Mouse (Mus musculus): ENCODE results near the gene Fchsd2.

The Fchsd2 gene

DNA sequence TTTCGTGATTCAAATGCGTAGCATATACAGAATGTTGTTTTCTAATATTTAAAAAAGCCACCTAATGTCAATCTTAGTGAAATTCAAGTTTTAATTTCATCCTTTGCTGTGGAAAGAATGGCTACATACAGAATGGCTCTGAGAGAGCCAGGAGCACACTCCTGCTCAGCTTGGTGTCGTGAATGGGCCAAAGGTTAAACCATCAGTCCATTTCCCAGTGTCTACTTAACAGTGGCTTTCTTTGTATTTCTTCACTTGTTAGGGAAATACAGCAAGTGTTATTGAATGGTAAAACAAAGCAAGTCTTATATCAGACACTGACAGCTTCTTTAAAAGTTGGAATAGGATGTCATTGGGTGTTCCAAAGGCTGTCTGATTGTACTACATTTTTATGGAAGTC is 80.7 kb downstream of the Fchsd2 start:
- no peak for DNase-seq (ENCODE audit: extremely low spot score, low spot score)

DNA sequence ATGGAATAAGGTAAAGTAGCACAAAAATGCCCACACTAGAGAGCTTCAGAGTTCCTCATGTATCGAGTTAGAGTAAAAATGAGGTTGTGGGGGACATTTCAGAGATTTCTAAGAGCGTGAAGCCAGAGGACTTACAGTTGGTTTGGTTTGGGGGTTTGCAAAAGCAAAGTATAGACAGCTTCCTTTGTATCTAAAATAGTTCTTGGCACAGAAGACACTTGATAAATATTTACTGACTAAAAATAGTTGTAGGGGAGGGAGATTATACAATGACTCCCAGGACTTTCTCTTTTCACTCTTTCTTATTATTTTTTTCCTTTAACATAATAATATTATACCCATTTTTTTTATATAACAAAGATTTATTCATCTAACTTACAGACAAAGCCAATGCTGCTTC is 86.1 kb downstream of the Fchsd2 start:
- no peak for DNase-seq (ENCODE audit: extremely low spot score, low spot score)

DNA sequence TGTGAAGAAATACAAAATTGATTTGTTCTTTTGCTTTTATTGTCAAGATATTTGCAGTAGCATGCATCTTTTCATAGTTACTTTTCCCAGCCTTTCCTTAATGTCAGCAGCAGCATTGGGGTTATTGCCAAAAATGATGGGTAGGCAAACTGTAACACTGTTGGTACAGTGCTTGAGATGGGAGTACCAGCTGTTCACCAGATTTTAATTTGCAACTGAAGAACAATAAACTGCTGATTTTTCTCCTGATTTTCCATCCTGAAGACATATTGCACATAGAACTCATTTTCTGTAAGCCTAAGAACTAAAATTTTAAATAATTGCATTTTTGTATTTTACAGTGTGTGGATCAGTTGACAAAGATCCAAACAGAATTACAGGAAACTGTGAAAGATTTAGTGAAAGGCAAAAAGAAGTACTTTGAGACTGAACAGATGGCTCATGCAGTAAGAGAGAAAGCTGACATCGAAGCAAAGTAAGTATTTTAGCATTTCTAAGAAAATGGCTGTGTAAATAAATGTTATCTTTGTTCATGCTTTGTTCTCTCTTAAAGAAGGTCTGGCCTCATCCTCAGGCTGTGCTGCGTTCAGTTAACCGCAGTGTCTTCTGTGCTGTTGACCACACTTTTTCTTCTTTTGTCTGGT is 98.8 kb downstream of the Fchsd2 start:
- DNase-seq (ENCODE audit: extremely low spot score, low spot score), result no peak

DNA sequence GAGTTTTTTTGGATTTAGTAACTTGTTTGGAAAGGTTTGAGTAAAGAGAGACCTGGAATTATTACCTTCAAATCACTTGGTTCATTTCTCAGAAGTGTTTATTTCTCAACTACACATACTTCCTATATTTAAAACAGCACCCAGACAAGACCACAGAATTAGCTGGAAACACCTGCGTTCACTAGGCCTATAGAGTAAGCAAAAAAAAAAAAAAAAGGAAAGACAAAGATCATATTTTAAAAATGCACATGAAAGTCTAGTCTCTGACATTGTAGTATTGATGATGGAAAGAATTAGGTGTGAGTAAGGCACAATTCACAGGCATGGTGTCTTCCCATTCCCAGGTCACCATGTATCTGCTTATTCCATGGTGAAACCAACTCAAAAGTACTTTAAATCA is 118.2 kb downstream of the Fchsd2 start:
- no peak for DNase-seq (ENCODE audit: extremely low spot score, low spot score)

DNA sequence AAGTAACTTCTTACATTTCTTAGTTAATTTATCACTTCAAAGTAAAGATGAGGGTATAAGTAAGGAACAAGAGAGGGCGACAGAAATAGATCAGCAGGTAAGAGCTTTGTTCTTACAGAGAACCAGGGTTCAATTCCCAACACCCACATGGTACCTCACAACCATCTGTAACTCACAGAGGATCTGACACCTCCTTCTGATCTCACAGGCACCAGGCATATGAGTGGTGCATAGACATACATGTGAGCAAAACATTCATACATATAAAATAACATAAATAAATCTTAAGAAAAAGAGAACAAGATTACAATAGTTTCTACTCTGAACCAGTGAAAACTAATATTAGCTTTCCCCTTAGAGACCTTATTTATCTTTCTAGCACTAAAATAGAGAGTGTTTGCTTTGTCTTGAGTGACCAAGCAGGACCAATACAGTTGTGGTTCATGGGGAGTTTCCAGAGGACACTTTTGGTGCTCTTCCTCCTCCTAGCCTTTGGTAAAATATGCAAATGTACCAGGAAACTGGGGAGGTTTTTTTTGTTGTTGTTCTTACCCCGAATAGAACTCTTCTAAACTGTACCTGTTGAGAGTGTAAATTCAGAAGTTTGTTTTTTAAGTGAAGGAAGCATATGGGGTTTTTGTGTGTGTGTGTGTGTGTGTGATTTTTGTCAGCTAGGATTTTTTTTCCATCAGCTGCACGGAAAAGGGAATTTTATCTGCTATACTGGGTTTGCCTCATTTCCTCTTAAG is 121.0 kb downstream of the Fchsd2 start:
- DNase-seq (ENCODE audit: extremely low spot score, low spot score), result no peak

DNA sequence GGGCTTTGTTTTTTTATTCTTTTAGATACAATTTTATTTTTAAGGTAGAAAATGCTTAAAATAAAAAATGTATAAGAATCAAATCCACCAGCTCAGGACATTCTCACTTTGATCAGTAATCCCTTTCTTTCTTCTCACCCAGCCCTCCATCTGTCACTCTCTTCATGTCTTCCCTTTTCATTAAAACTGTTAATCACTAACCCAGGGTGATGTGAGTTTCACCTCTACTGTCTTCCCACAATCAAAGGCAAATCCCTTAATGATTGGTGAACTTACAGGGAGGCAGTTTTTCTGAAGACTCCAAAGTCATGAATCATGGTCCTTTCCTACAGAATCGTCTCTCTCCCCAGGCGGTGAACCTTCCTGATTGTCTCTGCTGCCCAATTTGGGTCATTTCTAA is 124.1 kb downstream of the Fchsd2 start:
- no peak for DNase-seq (ENCODE audit: extremely low spot score, low spot score)

DNA sequence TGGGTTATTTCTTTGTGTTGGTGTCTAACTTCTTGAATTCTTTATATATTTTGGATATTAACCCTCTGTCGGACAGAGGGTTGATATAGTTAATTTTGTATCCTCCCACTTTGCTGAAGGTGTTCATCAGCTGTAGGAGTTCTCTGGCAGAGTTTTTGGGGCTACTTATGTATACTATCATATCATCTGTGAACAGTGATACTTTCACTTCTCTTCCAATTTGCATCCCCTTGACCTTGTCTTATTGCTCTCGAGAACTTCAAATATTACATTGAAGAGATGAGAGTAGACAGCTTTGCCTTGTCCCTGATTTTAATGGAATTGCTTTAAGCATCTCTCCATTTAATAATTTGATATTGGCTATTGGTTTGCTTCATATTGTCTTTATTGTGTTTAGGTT is 130.8 kb downstream of the Fchsd2 start:
- no peak for DNase-seq (ENCODE audit: extremely low spot score, low spot score)

DNA sequence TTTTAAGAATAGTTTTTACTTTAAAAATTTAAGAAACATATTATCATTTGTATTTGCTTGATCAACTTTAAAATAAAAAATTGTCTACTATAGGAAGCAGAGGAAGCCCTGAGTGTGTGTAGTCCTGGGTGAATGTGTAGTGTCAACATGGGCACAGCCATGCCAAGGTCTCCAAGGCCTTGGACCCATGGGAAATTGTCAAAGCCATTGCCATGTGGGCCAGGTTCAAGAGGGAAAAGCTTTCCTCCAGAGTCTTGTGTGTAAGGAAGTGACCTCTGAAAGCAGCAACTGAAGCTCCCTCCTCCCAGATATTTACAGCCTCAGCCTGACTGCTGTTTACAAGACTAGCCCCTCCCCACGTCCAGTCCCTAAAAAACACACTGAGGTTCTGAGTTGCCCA is 136.7 kb downstream of the Fchsd2 start:
- DNase-seq (ENCODE audit: extremely low spot score, low spot score), result no peak

DNA sequence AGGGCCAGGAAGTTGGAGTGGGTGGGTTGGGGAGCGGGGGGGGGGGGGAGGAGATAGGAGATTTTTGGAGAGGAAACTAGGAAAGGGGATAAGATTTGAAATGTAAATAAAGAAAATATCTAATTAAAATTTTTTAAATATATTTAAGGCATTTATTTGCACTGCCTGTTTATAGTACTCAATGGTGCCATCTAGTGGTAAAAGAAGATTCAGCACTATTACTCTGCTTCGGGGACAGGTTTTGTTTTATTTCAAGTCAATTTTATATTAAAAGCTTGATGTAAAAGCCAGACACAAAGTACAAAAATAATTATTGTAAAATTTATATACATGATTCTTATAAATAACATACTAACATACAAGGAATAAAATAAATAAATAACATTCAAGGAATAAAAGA is 138.8 kb downstream of the Fchsd2 start:
- DNase-seq (ENCODE audit: extremely low spot score, low spot score), result no peak

DNA sequence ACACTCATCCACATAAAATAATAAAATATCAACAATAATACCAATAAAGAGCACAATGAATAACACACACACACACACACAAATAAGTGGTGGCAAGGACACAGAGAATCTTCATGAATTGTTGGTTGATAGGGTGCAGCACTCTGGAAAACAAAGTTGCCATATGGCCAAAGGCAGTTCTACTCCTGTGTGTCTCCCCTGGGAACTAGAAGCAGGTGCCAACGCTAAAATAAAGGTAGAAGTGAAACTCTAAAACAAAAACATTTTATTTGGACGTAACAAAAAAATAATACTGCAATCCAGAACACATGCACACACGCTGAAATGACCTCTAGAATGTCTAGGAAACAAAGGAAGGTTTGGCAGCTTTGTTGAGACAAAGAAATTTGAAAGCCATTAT is 140.1 kb downstream of the Fchsd2 start:
- DNase-seq (ENCODE audit: extremely low spot score, low spot score), result no peak

DNA sequence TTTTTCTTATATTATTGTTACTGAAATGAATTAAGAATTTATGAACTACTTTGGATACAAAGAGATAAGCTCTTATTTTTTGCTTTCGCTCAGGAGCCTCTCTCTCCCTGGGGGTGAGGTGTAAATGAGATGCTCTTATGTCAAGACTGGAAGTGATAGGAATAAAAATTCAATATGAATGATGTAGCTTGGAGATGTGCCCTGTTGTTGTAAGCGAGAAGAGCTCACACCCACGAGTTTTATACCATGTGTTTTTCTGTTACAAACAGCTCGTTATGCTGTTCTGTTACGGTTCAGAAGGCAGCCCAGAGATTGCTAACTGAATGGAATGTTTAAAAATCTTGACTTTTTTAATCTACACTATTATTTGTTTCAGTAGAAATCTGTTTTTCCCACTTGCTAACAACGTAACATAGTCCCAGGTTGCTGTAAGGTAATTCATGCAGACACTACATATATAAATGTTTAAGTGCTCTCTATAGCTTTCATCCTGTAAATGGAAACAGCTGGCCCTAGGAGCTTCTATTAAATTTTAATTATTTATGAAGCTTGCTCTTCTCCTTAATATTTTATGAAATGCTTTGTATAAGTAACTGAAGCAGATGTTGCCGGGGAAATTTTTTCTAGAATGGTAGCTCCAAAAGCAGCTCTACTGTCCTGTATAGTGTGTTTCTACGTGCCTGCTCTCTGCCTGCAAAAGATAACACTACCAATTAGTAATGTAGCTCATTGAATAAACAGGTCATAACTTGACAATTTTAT is 144.2 kb downstream of the Fchsd2 start:
- no peak for DNase-seq (ENCODE audit: extremely low spot score, low spot score)

DNA sequence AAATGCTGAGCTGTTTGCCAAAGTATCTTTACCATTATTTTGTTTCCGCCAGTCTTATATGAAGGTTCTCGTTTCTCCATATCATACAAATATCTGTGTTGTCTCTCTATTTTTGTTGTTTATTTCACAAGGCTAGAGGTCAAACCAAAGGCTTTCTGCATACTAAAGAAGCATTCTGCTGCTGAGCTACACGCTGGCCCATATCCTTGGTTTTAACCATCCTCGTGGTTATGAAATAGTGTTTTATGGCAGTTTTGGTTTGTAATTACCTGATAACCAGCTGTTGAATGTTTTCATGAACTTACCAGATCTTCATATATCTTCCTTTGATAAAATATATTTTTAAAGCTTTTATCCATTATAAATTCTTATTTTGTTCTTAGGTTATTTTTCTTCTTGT is 156.1 kb downstream of the Fchsd2 start:
- DNase-seq (ENCODE audit: extremely low spot score, low spot score), result no peak

DNA sequence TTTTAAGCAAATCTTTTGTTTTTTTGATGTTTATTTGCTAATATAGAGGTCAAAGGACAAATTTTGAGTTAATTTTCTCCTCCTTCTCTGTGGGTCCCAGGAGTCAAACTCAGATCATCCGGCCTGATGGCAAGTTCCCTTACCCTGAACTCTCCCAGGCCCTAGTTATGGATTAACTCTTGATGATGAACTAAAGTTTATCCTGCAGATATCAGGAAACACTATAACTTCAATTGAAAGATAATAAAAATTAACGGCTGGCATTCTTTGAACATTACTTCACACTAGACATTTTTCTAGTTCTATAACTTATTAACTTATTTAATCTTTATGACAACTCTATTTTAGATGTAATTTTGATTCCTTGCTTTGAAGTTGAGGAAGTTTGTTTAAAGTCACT is 156.5 kb downstream of the Fchsd2 start:
- no peak for DNase-seq (ENCODE audit: extremely low spot score, low spot score)

DNA sequence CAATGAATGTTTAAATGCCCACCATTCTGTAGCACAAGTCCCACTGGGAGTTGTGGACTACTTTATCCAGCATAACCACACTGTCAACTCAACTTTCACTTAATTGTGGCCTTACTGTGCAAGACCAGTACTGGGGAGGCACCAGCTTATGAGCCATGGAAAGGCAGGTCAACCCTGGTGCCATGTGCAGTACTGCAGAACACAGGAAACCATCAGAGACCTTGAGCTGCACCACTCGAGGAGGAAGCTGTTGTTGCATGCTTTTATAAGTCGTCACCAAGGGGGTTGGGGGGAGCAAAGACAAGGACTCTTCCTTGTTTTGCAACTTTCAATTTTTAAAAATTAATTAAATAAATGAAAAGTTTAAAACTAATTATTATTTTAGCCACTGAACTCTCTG is 160.4 kb downstream of the Fchsd2 start:
- DNase-seq (ENCODE audit: extremely low spot score, low spot score), result no peak

DNA sequence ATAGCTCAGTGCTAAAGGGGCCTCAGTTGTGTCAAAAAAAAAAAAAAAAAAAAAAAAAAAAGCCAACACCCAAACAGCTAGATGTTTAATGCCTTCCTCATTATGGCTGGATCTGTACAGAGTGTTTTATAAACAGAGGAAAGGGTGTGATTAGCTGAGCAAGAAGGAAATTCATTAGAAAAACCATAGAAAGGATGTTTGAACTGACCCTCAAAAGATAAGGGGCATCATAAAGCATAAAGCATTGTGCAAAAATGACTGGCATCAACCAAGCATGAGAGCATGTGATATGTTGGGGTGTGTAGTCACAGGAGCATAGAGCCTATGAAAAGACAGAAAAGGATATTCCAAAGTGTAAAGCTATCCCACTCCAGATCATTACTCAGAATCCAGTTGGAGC is 165.8 kb downstream of the Fchsd2 start:
- no peak for DNase-seq (ENCODE audit: extremely low spot score, low spot score)

DNA sequence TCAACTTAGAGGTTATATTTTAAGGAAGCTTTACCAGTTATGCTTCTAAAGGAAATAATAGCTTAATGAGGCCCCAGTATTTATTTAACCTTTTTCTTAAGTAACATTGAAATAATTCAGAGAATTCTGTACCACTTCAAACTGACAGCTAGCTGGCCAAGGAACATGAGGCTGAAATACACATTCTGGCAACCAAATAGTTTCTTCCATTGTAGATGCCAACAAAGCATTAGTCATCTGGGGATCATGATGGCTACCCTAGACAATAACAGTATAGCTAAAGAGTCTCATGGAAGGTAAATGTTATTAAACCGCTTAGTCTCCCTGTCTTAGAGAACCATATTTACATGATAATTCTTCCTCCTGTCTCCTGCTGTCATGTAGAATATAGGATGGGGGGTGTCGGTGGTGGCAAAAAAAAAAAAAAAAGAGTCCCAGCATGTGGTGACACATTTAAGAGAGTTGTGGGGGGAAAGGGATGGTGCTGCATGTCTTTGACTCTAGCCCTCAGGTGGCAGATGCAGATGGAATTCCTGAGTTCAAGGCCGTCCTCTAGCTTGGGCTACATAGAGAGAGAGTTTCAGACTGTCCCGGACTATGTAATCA is 169.4 kb downstream of the Fchsd2 start:
- DNase-seq (ENCODE audit: extremely low spot score, low spot score), result no peak

DNA sequence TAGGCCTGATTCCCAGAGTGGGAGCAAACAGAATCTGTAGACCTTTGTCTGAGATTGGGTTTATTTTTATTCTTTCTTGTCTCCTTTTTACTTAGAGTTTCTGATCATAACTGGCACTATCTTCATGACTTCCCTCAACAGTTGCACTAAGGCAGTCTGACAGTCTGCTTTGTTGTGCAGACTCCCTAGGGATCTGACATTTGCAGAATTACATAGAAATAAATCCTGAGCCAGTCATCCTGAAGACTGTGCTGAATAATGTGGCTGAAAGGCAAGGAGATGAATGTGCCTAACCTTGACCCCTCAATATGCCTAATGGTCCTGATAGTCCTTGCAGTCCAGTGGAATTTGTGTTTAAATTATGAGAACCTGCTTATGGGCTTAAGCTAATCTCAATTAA is 170.8 kb downstream of the Fchsd2 start:
- DNase-seq (ENCODE audit: extremely low spot score, low spot score), result no peak

DNA sequence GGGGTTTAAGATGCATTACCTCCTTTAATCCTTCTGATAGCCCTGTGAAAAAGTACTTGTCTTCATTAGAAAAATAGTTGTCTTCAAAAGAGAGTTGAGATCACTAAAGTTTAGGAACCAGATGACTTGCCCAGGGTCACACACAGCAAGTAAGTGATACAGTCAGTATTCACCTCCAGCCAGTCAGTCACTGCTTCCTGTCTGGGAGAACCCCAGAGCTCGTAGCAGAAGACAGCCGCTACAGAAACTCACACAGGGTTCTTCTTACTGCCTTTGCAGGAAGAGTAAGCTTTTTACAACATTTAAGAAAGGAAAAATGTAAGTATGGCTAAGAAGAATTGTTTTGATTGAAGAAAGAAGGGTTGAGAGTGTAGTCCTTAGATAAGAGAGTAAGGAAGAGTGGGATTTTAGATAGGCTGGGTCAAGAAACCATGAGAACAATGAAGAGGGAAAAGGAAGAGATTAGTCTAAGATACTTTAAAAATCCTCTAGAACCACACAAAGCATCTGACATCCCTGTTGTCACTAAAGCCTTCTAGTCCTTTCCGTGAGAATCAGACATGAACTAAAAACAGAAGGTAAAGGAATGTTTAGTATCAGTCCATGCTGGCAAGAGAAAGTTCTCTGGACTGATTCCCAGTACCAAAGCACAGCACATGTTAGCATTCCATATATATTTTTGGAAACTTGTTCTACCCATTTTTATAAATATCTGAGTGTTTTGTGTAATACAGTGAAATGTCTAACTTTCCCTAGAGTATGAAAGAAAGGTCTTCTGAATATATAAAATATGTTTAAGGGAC is 175.0 kb downstream of the Fchsd2 start:
- DNase-seq (ENCODE audit: extremely low spot score, low spot score), result no peak

DNA sequence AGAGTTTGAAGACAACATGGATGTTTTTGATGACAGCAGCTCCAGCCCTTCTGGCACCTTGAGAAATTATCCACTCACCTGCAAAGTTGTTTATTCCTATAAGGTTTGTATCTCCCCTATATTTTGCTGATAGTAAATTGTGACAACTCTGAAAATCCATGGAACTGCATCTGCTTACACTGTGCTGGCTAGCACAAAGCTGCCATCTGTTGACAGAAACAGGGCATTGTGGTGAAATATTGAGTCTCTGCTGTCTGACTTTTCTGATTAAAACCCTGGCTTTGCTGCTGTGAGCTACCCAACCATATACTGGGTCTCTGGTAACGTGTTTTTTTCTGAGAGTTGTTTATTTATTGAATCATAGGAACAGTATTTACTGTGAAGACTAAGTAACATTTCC is 178.9 kb downstream of the Fchsd2 start:
- DNase-seq (ENCODE audit: extremely low spot score, low spot score), result no peak

DNA sequence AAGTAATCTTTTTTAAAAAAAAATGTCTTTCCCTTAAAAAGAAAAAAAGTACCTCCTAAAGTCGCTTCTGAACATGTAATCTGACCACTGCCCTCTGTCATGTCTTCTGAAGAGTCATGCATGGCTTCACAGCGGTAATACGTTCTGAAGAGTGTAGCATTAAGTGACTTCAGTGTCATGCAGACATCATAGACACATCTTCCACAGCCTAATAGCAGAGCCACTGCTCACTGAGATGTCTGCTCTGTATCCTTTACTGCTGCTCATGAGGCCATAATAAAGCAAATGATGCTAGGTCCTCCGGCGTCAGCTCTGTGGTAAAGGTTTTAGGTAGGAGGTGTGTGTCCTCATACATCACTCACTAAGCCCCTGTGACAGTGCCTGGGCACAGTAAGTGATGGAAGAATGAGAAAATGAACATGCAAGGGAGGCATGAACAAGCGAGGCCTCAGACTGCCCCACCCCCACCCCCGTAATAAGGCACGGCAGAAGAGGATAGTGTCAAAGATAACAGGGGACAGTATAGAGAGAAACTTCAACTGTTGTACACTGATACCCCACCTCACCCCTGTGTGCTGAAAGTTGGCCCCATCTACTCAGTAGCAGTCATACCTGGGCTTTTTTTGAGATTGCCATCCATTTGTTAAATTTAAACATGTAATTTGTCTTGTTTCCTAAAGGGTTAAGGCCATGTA is 179.9 kb downstream of the Fchsd2 start:
- DNase-seq (ENCODE audit: extremely low spot score, low spot score), result no peak

DNA sequence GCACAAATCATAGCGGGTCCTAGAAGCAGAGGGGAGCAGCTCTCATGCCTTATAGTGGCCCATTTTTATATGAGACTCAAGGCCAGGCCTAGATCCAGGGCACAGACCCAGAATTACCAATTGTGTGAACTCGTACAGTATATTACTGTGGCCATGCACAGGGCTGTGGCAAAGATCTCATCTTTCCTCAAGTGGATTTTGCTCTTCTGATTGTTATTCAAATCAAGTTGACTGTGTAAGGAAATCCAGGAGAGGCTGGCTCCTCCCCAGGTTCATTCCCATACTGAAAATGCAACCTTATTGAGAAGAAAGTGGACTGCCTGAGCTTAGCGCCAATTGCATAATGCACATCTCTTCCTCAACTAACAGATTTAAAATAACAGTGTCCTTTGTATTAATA is 190.1 kb downstream of the Fchsd2 start:
- DNase-seq (ENCODE audit: extremely low spot score, low spot score), result no peak

All from neural tube, embryonic 10.5 days (tissue).